Mouse (Mus musculus) testis, postnatal 14 days (tissue): ENCODE measurements around the gene Slc27a5.

Experiments
- DNase-seq: peaks from one replicate; pipeline ENCODE4 v3.0.0; 2021; ENCODE audit warnings: low spot score

Gene Slc27a5

DNA sequence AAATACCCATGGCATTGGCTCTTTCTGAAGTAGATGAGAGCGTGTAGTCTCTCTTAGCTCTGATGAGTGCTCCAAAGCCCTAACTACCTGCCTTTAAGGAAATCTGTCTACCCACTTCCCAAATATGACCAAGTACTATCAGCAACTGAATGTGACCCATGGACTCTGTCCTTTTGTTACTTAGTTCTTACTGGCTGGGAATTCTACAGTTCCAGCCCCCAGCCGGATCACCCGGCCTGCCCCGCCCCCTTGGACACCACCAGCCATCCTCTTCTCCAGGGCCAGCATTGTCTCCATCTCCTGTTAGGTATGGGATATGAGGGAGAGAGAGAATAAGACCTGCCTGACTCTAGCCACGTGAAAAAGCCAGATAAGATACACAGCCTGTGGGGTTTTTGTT lies at the start of gene Slc27a5:
Gene Slc27a5, minus strand, starts transcription at position 140 of the 400 bp plus-strand sequence.
- no peak for DNase-seq

- peak; percentile 19 for DNase-seq
Observed at GRCm38 (mm10) chr7:13046084-13046483, 48.1 kb upstream of the Slc27a5 start.

DNA sequence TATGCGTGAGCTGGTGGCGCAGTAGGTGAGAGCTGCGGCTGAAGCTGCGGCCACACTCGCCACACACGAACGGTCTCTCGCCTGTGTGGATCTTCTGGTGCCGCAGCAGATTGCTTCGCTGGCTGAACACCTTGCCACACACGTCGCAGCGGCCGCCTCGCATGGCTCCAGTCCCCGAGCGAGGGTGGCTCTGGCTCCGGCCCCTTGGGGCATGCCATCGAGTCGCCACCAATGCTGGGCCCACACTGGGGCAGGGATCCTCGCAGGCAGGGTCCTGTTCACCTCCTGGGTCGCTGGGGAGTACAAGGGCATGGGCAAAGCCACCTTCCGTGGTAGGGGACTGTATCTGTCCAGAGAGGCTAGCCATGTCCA lies 46.2 kb upstream of the Slc27a5 start:
- DNase-seq = no peak

DNA sequence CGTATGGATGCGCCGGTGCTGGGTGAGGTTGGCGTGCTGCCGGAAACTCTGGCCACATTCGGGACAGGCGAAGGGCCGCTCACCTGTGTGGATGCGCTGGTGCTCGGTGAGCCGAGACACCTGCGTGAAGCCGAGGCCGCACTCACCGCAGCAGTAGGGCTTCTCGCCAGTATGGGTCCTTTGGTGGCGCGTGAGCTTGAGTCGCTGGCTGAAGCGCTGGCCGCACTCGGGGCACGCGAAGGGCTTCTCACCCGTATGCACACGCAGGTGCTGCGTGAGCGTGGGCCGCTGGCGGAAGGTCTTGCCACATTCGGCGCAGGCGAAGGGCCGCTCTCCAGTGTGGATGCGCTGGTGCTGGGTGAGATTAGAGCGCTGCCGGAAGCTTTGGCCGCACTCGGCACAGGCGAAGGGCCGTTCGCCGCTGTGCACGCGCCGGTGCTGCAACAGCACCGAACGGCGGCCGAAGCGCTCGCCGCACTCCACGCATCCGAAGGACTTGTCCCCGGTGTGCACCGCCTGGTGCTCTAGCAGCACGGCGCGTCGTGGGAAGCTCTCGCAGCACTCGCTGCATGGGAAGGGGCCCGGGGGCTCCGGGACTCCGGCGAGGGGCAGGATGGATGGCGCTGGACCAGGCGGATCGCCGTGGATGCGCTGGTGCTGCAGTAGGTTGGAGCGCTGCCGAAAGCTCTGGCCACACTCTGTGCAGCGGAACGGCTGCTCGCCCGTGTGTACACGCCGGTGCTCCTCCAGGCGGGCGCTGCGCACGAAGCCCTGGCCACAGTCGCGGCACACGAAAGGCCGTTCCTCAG lies 45.7 kb upstream of the Slc27a5 start:
- DNase-seq = peak; percentile 11

DNA sequence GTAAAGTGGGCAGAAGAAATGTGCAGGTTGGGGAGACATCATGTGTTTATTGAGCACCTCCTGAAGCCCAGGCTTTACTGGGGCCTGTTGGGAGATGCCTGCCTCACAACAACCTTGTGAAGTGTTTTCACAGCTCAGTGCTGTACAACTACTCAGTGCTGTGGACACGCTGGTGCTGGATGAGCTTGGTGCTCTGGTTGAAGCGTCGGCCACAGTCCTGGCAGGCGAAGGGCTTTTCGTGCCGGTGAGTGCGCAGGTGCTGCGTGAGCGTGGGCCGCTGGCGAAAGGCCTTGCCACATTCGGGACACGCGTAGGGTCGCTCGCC lies 45.1 kb upstream of the Slc27a5 start:
- no peak for DNase-seq

DNA sequence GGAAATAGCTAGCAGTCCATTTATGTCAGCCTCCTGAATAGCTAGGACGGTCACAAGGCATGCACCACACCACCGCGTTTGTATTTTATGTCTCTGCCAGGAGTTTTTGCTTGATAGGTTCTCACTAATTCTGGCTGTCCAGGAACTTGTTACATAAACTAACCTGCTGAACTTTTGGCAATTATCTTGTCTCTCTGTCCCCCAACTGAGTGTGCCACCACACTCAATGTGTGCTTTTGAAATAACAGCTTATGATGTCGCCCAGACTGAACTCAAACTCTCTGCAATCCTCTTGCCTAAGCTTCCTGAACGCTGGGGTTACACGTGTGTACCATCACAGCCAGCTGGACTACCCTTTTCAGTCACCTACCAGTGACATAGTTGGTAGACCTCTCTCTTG lies 44.5 kb upstream of the Slc27a5 start:
- no peak for DNase-seq

DNA sequence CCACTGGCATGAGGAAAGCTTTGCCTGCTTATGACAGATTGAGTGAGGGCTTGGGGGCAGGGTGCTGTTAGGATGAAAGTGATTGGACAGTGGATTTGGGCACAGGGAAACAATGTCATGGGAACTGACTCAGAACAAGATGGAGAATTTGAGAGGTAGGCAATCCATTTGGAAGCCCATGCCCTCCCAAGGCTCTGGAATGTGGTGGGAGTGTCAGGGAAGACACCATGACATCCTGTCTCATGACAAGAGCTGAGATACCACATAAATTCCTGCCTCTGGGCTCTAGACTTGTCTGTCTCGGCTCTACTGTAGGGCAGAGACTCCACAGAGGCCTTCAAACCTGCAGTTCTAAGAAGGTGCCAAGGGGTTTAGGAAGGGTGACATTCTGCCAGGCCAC lies 43.3 kb upstream of the Slc27a5 start:
- no peak for DNase-seq

- DNase-seq = no peak
Observed at GRCm38 (mm10) chr7:13039181-13039580, 41.2 kb upstream of the Slc27a5 start.

GRCm38 (mm10) chr7:13038621-13039169 lies 40.7 kb upstream of the Slc27a5 start:
- DNase-seq = no peak

DNA sequence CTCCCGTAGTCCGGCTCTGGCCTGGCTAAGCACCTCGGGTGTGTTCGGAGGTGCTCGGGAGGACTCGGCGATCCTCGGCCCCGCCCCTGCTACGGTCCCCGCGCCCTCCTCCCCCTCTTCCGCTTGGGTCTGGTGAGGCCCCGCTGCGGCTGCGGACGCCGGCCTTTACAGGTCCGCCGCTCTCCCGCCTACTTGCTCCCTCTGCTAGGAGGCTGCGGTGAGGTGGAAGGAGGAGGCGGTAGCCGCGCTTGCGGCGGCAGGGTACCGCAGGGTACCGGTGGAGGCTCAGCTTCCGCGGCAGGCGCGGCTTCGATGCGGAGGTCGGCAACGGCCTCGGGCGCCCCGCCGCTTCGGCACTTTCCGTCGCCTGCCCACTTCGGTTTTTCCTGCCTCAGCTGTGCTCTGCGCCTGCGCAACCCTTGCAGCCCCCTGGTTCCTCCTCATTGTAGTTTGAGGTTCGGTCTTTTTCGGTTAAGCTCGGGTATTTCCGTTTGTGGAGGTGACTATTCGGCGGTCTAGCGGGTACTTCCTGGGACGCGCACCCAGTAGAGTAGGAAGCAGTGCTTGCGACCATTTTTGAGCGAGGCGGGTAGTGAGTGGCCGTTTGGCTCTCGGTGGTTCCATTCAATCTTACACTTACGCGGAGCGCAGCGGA lies 40.0 kb upstream of the Slc27a5 start, which contains the start of gene Ube2m:
Gene Ube2m, minus strand, starts transcription at position 375 of the 655 bp plus-strand sequence.
- peak; percentile 96 for DNase-seq

DNA sequence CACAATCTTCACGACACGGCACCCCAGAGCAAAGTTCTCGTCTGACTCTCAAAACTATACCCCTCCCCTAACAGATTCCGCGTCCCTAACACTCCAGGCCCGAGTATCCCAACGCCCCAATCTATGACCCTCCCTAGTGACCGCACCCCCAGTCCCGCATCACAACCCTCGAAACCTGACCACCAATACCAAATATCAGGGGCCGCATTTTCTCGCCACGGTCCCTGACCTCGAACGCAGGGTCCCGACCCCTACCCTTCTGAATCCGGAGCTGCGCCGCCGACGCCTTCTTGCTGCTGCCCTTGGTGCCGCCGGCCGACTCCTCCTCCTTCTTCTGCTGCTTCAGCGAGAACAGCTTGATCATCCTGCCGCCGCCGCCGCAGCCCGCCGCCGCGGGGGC lies 39.4 kb upstream of the Slc27a5 start:
- DNase-seq = no peak

GRCm38 (mm10) chr7:13036806-13037205 lies 38.8 kb upstream of the Slc27a5 start:
- no peak for DNase-seq

- DNase-seq = no peak
Observed at GRCm38 (mm10) chr7:13035211-13035855, 37.3 kb upstream of the Slc27a5 start.

DNA sequence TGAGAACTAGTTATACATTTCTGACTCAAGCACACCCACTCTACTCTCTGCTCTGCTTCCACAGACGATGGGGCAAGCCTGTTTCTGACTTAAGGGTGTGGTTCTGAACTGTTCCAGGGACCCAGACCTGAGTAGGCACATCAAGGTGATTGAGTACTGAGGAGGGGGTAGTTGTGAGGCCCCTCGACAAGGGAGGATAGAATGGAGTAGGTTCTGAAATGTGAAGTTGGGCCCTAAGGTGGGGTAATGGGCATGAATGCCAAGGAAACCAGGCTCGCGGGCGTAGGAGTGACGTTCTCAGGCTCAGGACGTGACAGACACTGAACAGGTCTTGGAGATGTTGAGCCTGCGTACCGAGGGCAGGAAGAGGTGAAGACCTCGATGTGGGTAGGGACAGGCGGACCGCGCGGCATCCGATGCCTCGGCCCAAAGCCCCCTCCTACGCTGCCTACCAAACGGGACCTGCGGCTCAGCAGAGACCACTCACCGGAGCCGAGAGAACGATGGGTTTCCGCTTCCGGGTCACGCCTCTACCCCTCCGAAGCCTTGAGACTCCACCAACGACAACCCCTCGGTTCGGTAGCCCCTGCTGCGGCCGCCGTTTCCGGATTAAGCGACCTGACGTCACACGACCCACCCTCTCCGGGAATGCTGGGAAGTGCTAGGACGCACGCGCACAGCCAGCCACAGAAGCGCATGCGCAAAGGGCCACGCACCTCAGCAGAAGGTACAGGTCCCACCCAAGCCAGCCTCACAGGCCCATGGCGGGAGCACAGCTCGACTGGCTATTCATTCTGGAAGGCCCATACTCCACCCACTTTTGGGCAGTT lies 36.4 kb upstream of the Slc27a5 start, which contains the start of gene Chmp2a:
Gene Chmp2a, minus strand, starts transcription at position 660 of the 830 bp plus-strand sequence.
- peak; percentile 96 for DNase-seq

GRCm38 (mm10) chr7:13033451-13034147 lies 35.6 kb upstream of the Slc27a5 start:
- DNase-seq = no peak

DNA sequence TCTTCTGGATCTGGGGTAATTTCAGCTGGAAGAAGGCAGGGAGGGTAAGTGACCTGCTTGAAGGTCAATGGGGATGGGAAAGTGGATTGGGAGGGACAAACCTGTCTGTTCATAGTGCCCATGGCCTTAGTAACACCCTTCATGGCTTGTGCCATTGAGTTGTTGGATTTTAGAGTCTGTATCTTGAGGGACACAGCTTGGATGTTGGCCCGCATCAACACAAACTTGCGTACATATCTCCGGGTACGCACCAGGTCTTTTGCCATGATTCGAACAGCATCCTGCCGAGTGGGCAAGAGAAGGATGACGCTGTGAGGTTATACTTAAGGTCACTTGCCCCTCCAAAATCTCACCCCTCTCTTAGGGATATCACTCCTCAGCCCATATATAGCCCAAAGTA lies 34.5 kb upstream of the Slc27a5 start:
- no peak for DNase-seq

- no peak for DNase-seq
Observed at GRCm38 (mm10) chr7:13031983-13032382, 34.0 kb upstream of the Slc27a5 start.

- DNase-seq = no peak
Observed at GRCm38 (mm10) chr7:13031069-13031468, 33.1 kb upstream of the Slc27a5 start.

DNA sequence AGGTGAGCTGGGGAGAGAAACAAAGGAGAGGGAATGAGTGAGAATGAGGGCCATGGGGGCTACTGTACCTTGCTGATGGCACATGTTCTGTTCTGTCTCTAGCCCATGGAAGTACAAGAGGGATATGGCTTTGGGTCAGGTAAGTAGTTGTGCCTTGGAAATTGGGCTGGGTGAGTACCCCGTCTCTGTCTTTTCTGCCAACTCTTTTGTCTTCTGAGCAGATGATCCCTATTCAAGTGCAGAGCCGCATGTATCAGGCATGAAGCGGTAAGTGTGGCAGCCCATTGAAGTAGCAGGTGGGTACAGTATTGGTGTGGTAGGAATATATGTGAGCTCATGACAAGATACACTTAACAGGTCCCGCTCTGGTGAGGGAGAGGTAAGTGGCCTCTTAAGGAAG lies 31.0 kb upstream of the Slc27a5 start:
- DNase-seq = no peak

DNA sequence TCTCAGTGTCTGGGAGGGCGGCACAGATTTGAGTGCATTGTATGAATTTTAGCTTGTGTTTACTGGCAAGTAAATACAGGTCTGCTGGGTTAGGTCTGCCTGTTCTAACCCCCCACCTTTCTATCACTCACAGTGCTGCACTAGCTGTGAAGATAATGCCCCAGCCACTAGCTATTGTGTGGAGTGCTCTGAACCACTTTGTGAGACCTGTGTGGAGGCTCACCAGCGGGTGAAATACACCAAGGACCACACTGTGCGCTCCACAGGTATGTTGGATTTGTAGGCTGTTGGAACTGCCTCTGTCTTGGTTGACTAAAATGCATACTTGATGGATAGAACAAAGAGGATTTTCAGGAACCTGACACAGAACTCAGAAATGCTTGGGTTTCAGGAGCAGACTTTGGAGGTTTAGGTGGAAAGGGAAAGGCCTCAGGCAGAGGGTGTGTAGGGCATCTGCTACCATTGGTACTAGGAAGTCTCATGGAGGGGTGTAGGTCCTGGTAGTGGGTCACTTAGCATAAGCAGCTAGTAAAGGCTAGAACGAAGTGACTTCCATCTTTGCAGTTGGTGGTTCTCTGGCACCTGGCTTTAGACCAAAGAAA lies 27.6 kb upstream of the Slc27a5 start:
- DNase-seq = no peak

DNA sequence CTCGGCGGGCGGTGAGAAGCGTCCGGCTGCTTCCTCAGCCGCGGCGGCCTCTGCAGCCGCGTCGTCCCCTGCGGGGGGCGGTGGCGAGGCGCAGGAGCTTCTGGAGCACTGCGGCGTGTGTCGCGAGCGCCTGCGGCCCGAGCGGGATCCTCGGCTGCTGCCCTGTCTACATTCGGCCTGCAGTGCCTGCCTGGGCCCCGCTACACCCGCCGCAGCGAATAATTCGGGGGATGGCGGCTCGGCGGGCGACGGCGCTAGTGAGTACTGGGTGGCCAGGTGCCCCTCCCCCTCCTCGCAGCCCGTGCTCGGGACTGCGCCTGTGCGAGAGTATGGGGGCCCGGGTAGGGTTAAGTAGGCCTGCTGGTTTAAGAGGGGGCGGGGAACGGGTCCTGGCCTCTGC lies 26.8 kb upstream of the Slc27a5 start:
- DNase-seq = peak; percentile 85
